Mouse (Mus musculus) liver, embryonic 14.5 days (tissue): ENCODE data around the gene Rhebl1.

Experiments
- CTCF ChIP-seq: IDR thresholded peaks from 2 replicates; pipeline ENCODE4 v1.5.1; 2016; ENCODE audit warnings: antibody characterized with exemption, low read depth, control low read depth
- EP300 ChIP-seq: IDR thresholded peaks from 2 replicates; pipeline ENCODE4 v1.6.1; 2016; ENCODE audit warnings: antibody characterized with exemption, low read depth

DNA sequence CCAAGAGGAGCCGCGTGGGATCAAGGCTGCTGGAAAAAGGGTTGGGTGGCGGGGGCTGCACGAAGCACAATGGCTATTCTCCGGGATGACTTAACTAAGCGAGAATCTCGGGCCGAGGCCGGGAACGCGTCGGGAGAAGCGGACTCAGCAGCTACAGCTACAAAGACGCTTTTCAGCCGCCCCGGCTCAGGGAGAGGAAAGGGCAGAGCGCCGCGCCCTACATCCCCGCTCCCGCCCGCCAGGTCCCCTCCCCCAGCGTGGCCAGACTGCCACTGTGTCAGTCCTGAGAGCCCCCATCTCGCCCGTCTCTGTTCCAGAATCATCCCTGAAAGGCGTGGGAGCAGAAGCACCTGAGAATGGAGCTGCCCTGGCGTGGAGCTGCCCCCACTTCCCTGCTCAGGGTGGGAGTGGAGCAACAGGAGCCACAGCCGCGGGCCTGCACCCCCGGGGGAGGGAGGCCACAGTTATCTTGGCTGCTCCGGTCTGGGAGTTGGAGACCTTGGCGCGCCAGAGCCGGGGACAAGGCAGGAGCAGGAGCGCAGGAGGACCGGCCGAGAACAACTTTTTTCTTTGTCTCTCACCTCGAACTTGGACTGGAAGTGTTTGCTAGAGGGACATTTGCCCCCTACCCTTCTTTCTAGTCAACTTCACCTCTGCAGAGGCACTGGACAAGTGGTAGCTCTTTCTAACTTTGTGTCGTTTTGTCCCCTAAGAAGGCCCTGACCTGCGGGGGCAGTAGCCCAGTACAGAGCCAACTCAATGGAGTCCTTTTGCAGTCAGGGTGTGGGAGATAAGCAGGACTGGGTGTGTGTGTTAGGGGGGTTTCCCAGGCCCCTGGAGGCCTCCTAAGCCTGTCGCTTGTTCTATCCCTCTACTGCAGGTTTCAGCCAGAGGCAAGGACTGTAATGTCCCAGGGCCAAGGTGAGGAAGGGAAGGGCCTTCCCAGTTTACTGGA is 1.6 kb upstream of the Rhebl1 start:
- no peak for TF ChIP-seq CTCF
- no peak for TF ChIP-seq EP300
